Mouse (Mus musculus): ENCODE data around the gene Zranb1. TPM values are rescaled to one million over a fixed set of nuclear protein-coding genes. Genes with fewer than 3 reads are reported as not detected.

Zranb1 gene
- polyA plus RNA-seq, 1 experiment = 5.4 TPM

GRCm38 (mm10) chr7:133007343-133007742 is 76.4 kb downstream of the Zranb1 start:
- Histone ChIP-seq H3K27me3 (ENCODE audit: control insufficient read depth, insufficient read depth, insufficient read length) (no peaks in the 10 kb centered on the region), H3K36me3 (ENCODE audit: control insufficient read depth, insufficient read depth) (peaks cover 7% of the 10 kb centered on the region), H3K79me3 (ENCODE audit: low read depth) (peaks cover 7% of the 10 kb centered on the region), H3ac (ENCODE audit: control insufficient read depth, insufficient read length, low read depth) (no peak overlapping the region), H3K79me2 (ENCODE audit: control insufficient read depth, insufficient read depth) (peaks cover 76% of the 10 kb centered on the region), H3K4me3 (ENCODE audit: insufficient read depth, poor library complexity, severe bottlenecking) (no peak overlapping the region)
- no peak for TF ChIP-seq CTCF (IDR thresholded peaks at IDR 0.05; ENCODE audit: control insufficient read depth, insufficient read depth, insufficient read length)
- TF ChIP-seq MYOD1 (IDR thresholded peaks at IDR 0.05; ENCODE audit: control insufficient read depth, insufficient read length, low read depth) = no peak
- no peak for TF ChIP-seq MYOG (IDR thresholded peaks at IDR 0.05; ENCODE audit: control insufficient read depth, extremely low read depth, insufficient read length)
- TF ChIP-seq MAX (IDR thresholded peaks at IDR 0.05) = no peak

GRCm38 (mm10) chr7:133008663-133009062 is 77.7 kb downstream of the Zranb1 start:
- no peak for TF ChIP-seq MAX (IDR thresholded peaks at IDR 0.05)
- no peak for TF ChIP-seq MYOG (IDR thresholded peaks at IDR 0.05; ENCODE audit: control insufficient read depth, extremely low read depth, insufficient read length)
- no peak for TF ChIP-seq FOSL1 (IDR thresholded peaks at IDR 0.05; ENCODE audit: insufficient read depth, low read length, poor library complexity, severe bottlenecking)
- Histone ChIP-seq H3K79me2 (ENCODE audit: control insufficient read depth, insufficient read depth) (peaks cover 68% of the 10 kb centered on the region), H3K27me3 (ENCODE audit: control insufficient read depth, insufficient read depth, insufficient read length) (no peaks in the 10 kb centered on the region), H3K36me3 (ENCODE audit: control insufficient read depth, insufficient read depth) (peaks cover 7% of the 10 kb centered on the region), H3K4me3 (ENCODE audit: insufficient read depth, poor library complexity, severe bottlenecking) (no peak overlapping the region), H3K79me3 (ENCODE audit: low read depth) (peaks cover 8% of the 10 kb centered on the region), H3ac (ENCODE audit: control insufficient read depth, insufficient read length, low read depth) (no peak overlapping the region)

GRCm38 (mm10) chr7:133009676-133010075 is 78.7 kb downstream of the Zranb1 start:
- TF ChIP-seq CEBPB (IDR thresholded peaks at IDR 0.05; ENCODE audit: low read depth) = no peak
- TF ChIP-seq MYOD1 (IDR thresholded peaks at IDR 0.05; ENCODE audit: control insufficient read depth, insufficient read length, low read depth) = no peak
- no peak for TF ChIP-seq USF1 (IDR thresholded peaks at IDR 0.05; ENCODE audit: low read depth)
- TF ChIP-seq CTCF (IDR thresholded peaks at IDR 0.05; ENCODE audit: control insufficient read depth, insufficient read depth, insufficient read length) = no peak
- no peak for TF ChIP-seq FOSL1 (IDR thresholded peaks at IDR 0.05; ENCODE audit: insufficient read depth, low read length, poor library complexity, severe bottlenecking)
- no peak for TF ChIP-seq MAX (IDR thresholded peaks at IDR 0.05)
- no peak for TF ChIP-seq MYOG (IDR thresholded peaks at IDR 0.05; ENCODE audit: control insufficient read depth, extremely low read depth, insufficient read length)
- Histone ChIP-seq H3K4me3 (ENCODE audit: insufficient read depth, poor library complexity, severe bottlenecking) (no peak overlapping the region), H3K79me3 (ENCODE audit: low read depth) (peaks cover 9% of the 10 kb centered on the region), H3ac (ENCODE audit: control insufficient read depth, insufficient read length, low read depth) (no peak overlapping the region), H3K79me2 (ENCODE audit: control insufficient read depth, insufficient read depth) (peaks cover 66% of the 10 kb centered on the region), H3K36me3 (ENCODE audit: control insufficient read depth, insufficient read depth) (peaks cover 7% of the 10 kb centered on the region), H3K27me3 (ENCODE audit: control insufficient read depth, insufficient read depth, insufficient read length) (no peaks in the 10 kb centered on the region)

GRCm38 (mm10) chr7:133010477-133010876 is 79.5 kb downstream of the Zranb1 start:
- no peak overlapping the region for H3K4me3 ChIP-seq (ENCODE audit: insufficient read depth, poor library complexity, severe bottlenecking)
- no peak overlapping the region for H3ac ChIP-seq (ENCODE audit: control insufficient read depth, insufficient read length, low read depth)
- peaks cover 61% of the 10 kb centered on the region for H3K79me2 ChIP-seq (ENCODE audit: control insufficient read depth, insufficient read depth)
- no peaks in the 10 kb centered on the region for H3K27me3 ChIP-seq (ENCODE audit: control insufficient read depth, insufficient read depth, insufficient read length)
- H3K79me3 ChIP-seq (ENCODE audit: low read depth) = peaks cover 9% of the 10 kb centered on the region
- H3K36me3 ChIP-seq (ENCODE audit: control insufficient read depth, insufficient read depth) = peaks cover 4% of the 10 kb centered on the region
- no peak for TF ChIP-seq FOSL1 (IDR thresholded peaks at IDR 0.05; ENCODE audit: insufficient read depth, low read length, poor library complexity, severe bottlenecking)
- no peak for TF ChIP-seq MAX (IDR thresholded peaks at IDR 0.05)
- TF ChIP-seq CTCF (IDR thresholded peaks at IDR 0.05; ENCODE audit: control insufficient read depth, insufficient read depth, insufficient read length) = no peak
- TF ChIP-seq USF1 (IDR thresholded peaks at IDR 0.05; ENCODE audit: low read depth) = no peak
- TF ChIP-seq CEBPB (IDR thresholded peaks at IDR 0.05; ENCODE audit: low read depth) = no peak
- no peak for TF ChIP-seq MYOD1 (IDR thresholded peaks at IDR 0.05; ENCODE audit: control insufficient read depth, insufficient read length, low read depth)

- H3K79me2 ChIP-seq (ENCODE audit: control insufficient read depth, insufficient read depth) = peaks cover 62% of the 10 kb centered on the region
- peaks cover 4% of the 10 kb centered on the region for H3K36me3 ChIP-seq (ENCODE audit: control insufficient read depth, insufficient read depth)
- no peak overlapping the region for H3ac ChIP-seq (ENCODE audit: control insufficient read depth, insufficient read length, low read depth)
- peaks cover 10% of the 10 kb centered on the region for H3K79me3 ChIP-seq (ENCODE audit: low read depth)
- H3K27me3 ChIP-seq (ENCODE audit: control insufficient read depth, insufficient read depth, insufficient read length) = no peaks in the 10 kb centered on the region
- no peak overlapping the region for H3K4me3 ChIP-seq (ENCODE audit: insufficient read depth, poor library complexity, severe bottlenecking)
- TF ChIP-seq MAX (IDR thresholded peaks at IDR 0.05) = no peak
- no peak for TF ChIP-seq FOSL1 (IDR thresholded peaks at IDR 0.05; ENCODE audit: insufficient read depth, low read length, poor library complexity, severe bottlenecking)
- no peak for TF ChIP-seq CTCF (IDR thresholded peaks at IDR 0.05; ENCODE audit: control insufficient read depth, insufficient read depth, insufficient read length)
- no peak for TF ChIP-seq MYOG (IDR thresholded peaks at IDR 0.05; ENCODE audit: control insufficient read depth, extremely low read depth, insufficient read length)
Measured at GRCm38 (mm10) chr7:133011191-133011590, 80.2 kb downstream of the Zranb1 start.

GRCm38 (mm10) chr7:133011611-133012010 is 80.7 kb downstream of the Zranb1 start:
- peaks cover 7% of the 10 kb centered on the region for H3K79me3 ChIP-seq (ENCODE audit: low read depth)
- H3K79me2 ChIP-seq (ENCODE audit: control insufficient read depth, insufficient read depth) = peaks cover 62% of the 10 kb centered on the region
- no peak overlapping the region for H3K4me3 ChIP-seq (ENCODE audit: insufficient read depth, poor library complexity, severe bottlenecking)
- H3K27me3 ChIP-seq (ENCODE audit: control insufficient read depth, insufficient read depth, insufficient read length) = no peaks in the 10 kb centered on the region
- H3ac ChIP-seq (ENCODE audit: control insufficient read depth, insufficient read length, low read depth) = no peak overlapping the region
- H3K36me3 ChIP-seq (ENCODE audit: control insufficient read depth, insufficient read depth) = peaks cover 4% of the 10 kb centered on the region
- TF ChIP-seq MYOG (IDR thresholded peaks at IDR 0.05; ENCODE audit: control insufficient read depth, extremely low read depth, insufficient read length) = no peak
- no peak for TF ChIP-seq CEBPB (IDR thresholded peaks at IDR 0.05; ENCODE audit: low read depth)
- no peak for TF ChIP-seq MAX (IDR thresholded peaks at IDR 0.05)
- no peak for TF ChIP-seq FOSL1 (IDR thresholded peaks at IDR 0.05; ENCODE audit: insufficient read depth, low read length, poor library complexity, severe bottlenecking)
- TF ChIP-seq MYOD1 (IDR thresholded peaks at IDR 0.05; ENCODE audit: control insufficient read depth, insufficient read length, low read depth) = no peak
- TF ChIP-seq USF1 (IDR thresholded peaks at IDR 0.05; ENCODE audit: low read depth) = no peak
- TF ChIP-seq CTCF (IDR thresholded peaks at IDR 0.05; ENCODE audit: control insufficient read depth, insufficient read depth, insufficient read length) = no peak
